Comparison of ENCODE assay signal across 8 mouse cellular contexts in genomic region chr11:88276534-88277308, GRCm38 (mm10). TPM values are rescaled to one million over a fixed set of nuclear protein-coding genes. Genes with fewer than 3 reads are reported as not detected.
A peak's percentile ranks its signal among the peaks of the same experiment; 100 is the strongest.
DNase-seq lines count a peak whose midpoint lies in the region; ATAC-seq and TF ChIP-seq lines count a peak whose summit lies in the region.

No protein-coding gene starts in this region.

- DNase-seq in lung, postnatal 0 days (ENCODE audit: low spot score): peak; percentile 33
- DNase-seq in lung, adult 2 months: no peak
- DNase-seq in cerebellum, postnatal 36 days: peak; percentile 47 to 49
- DNase-seq in heart, postnatal 4 days: peak; percentile 62
- DNase-seq in spleen, adult 18-20 months: no peak

- no peak for TF ChIP-seq EP300 in lung, postnatal 0 days (IDR thresholded peaks at IDR 0.05)

- WGBS in lung, postnatal 0 days: 46% methylated on average over 19 of the region's 19 CpGs
- WGBS in lung, adult 2 months: 60% methylated on average over 19 of the region's 19 CpGs
- 26% methylated on average over 19 of the region's 19 CpGs for WGBS in limb, embryonic 12.5 days

- no peak overlapping the region for H3K4me3 ChIP-seq in lung, postnatal 0 days (ENCODE audit: low read depth, low read length)
- no peak overlapping the region for H3K4me3 ChIP-seq in lung, adult 2 months (replicated peaks; ENCODE audit: extremely low read depth, low read depth, low read length)
- H3K4me3 ChIP-seq in limb, embryonic 12.5 days (replicated peaks): no peak overlapping the region

- no peak for TF ChIP-seq CTCF in lung, postnatal 0 days (IDR thresholded peaks at IDR 0.05)
- no peak for TF ChIP-seq CTCF in lung, adult 2 months (IDR thresholded peaks at IDR 0.05; ENCODE audit: insufficient read depth, low read length)

- TF ChIP-seq POLR2A in lung, adult 2 months (IDR thresholded peaks at IDR 0.05; ENCODE audit: borderline replicate concordance, extremely low read depth, low read depth, low read length): no peak

- H3K9me3 ChIP-seq in lung, postnatal 0 days (ENCODE audit: low read length): no peaks in the 10 kb centered on the region
- 0 out of 2 replicates have a peak, but pooled peaks cover under 1% of the 10 kb centered on the region for H3K9me3 ChIP-seq in limb, embryonic 12.5 days

- H3K4me1 ChIP-seq in lung, postnatal 0 days (ENCODE audit: insufficient read depth, low read depth, low read length): no peaks in the 10 kb centered on the region
- no peaks in the 10 kb centered on the region for H3K4me1 ChIP-seq in lung, adult 2 months (ENCODE audit: control insufficient read depth, insufficient read depth, low read length)
- peaks cover 49% of the 10 kb centered on the region for H3K4me1 ChIP-seq in limb, embryonic 12.5 days (replicated peaks)

- no peaks in the 10 kb centered on the region for H3K36me3 ChIP-seq in lung, postnatal 0 days (ENCODE audit: insufficient read depth, low read length)
- no peaks in the 10 kb centered on the region for H3K36me3 ChIP-seq in limb, embryonic 12.5 days

- no peak overlapping the region for H3K9ac ChIP-seq in lung, postnatal 0 days (replicated peaks; ENCODE audit: low read depth)
- H3K9ac ChIP-seq in limb, embryonic 12.5 days (replicated peaks): no peak overlapping the region

- ATAC-seq in lung, postnatal 0 days: peak; percentile 38; the same call in 1 of the 2 replicates
- no peak for ATAC-seq in limb, embryonic 12.5 days (ENCODE audit: insufficient number of reproducible peaks, insufficient read depth, low FRiP score, low TSS enrichment, low read depth)
- no peak for ATAC-seq in granulocyte monocyte progenitor cell, adult 5-6 weeks (replicated peaks; ENCODE audit: poor library complexity, severe bottlenecking)
- ATAC-seq in megakaryocyte progenitor cell, adult 5-6 weeks (replicated peaks; ENCODE audit: poor library complexity): no peak

- no peak overlapping the region for H3K4me2 ChIP-seq in lung, postnatal 0 days (replicated peaks; ENCODE audit: low read depth, low read length)
- peak overlapping the region; percentile 34 for H3K4me2 ChIP-seq in limb, embryonic 12.5 days

- no peak overlapping the region for H3K27ac ChIP-seq in lung, postnatal 0 days (ENCODE audit: low read length)
- H3K27ac ChIP-seq in limb, embryonic 12.5 days: peak overlapping the region; percentile 57

- H3K27me3 ChIP-seq in lung, postnatal 0 days (replicated peaks; ENCODE audit: insufficient read depth, low read length): 0 out of 2 replicates have a peak, but pooled peaks cover 5% of the 10 kb centered on the region
- H3K27me3 ChIP-seq in limb, embryonic 12.5 days: peaks cover 10% of the 10 kb centered on the region

RNA-seq across cellular contexts. Expression of gene Ccdc182, which starts 17.1 kb away (rescaled TPM):
- not detected in 2 replicates for polyA plus RNA-seq in lung, postnatal 0 days (2015; fragmentation: Nextera tagmentation; extraction: Ambion mirVana)
- polyA plus RNA-seq in lung, adult 2 months (2012; rRNA removed): not detected in 2 replicates
- total RNA-seq in heart, postnatal 4 days (2021): not detected
- 0.29 and 0.40 TPM in 2 replicates for polyA plus RNA-seq in limb, embryonic 12.5 days (2016; fragmentation: Nextera tagmentation; extraction: Ambion mirVana)
- not detected in 2 replicates for total RNA-seq in granulocyte monocyte progenitor cell, adult 5-6 weeks (2014; fragmentation: Nextera tagmentation)
- total RNA-seq in granulocyte monocyte progenitor cell, adult 5-6 weeks (2017): not detected in 2 replicates
- not detected in 2 replicates for total RNA-seq in megakaryocyte progenitor cell, adult 5-6 weeks (2015)
- not detected in 2 replicates for total RNA-seq in megakaryocyte progenitor cell, adult 5-6 weeks (2017)

Comparison
In these comparisons a context has a peak if more than half of its experiments do, and no peak if none do; other contexts are left out.
1. DNase-seq: peak in lung, postnatal 0 days (single experiment), cerebellum, postnatal 36 days (2 of 2) and heart, postnatal 4 days (single experiment); none in lung, adult 2 months (single experiment) and spleen, adult 18-20 months (0 of 2).